Mouse (Mus musculus): ENCODE results near the gene Btbd10.

GRCm38 (mm10) chr7:113292193-113292592 is 77.0 kb downstream of the Btbd10 start:
- TF ChIP-seq CTCF (IDR thresholded peaks at IDR 0.05; ENCODE audit: extremely low read depth, insufficient read length, insufficient replicate concordance, low read depth, low read length) (no peak), POLR2A (IDR thresholded peaks at IDR 0.05; ENCODE audit: low read depth, low read length) (no peak)
